Mouse (Mus musculus): ENCODE data around the gene Lrrc8d. TPM values are rescaled to one million over a fixed set of nuclear protein-coding genes. Genes with fewer than 3 reads are reported as not detected.

The Lrrc8d gene
- total and polyA plus RNA-seq, 2 experiments, result 7.0 to 11.6 TPM

DNA sequence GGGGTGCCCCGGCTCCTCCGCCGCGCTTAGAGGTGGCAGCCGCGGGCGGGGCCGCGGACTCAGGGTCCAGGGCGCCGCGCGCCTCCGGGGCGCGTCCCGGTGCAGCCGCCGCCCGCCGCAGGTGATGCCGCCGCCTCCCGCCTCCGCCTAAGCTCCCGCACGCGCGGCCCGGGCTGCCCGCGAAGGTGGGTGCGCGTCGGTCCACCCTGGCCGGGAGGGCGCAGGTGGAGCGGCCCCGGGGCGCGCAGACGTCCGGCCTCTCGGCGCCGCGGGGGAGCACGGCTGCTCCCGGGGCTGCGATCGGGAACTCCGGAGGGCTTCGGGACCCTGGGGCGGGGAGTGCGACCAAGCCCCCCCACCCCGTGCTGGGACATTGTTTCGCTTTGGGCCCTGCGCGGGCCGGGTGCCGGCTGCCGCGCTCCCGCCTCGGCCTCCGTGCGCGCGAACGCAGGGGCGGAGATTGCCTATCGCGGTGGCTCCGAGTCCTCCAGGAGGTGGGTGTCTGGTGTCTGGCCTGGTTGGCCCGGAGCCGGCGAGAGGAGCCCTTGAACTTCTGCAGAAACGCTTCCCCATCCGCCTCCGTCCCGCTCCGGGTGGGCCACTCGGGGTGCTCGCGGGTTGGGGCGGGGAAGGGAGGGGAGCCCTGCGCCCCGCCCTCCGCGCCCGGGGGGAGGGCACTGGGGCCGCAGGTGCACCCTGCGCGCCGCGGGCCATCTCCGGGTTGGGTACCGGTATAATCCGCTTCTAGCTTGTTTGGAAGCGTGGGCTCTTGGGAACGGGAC lies 492 bp downstream of the Lrrc8d start:
- Histone ChIP-seq H3K36me3 (ENCODE audit: control insufficient read depth, insufficient read depth, low read length) (no peaks in the 10 kb centered on the region), H3K27me3 (ENCODE audit: control insufficient read depth, insufficient read depth, low read length) (no peaks in the 10 kb centered on the region), H3K4me3 (ENCODE audit: insufficient read depth, low read depth, low read length) (peak overlapping the region; percentile 96), H3K9ac (ENCODE audit: low read depth, low read length) (peak overlapping the region; percentile 94), H3K27ac (replicated peaks; ENCODE audit: insufficient read depth, low read depth, low read length) (peak overlapping the region; percentile 87), H3K79me2 (ENCODE audit: control insufficient read depth, insufficient read depth, low read length) (peaks cover 14% of the 10 kb centered on the region; the same call in 1 of the 2 replicates), H3K4me1 (ENCODE audit: control insufficient read depth, insufficient read depth, low read length) (peaks cover 20% of the 10 kb centered on the region)
- DNase-seq (ENCODE audit: extremely low read depth, low read depth, low spot score), result peak; percentile 77
- TF ChIP-seq CTCF (IDR thresholded peaks at IDR 0.05; ENCODE audit: low read depth, low read length) (no peak), POLR2A (IDR thresholded peaks at IDR 0.05; ENCODE audit: extremely low read depth, insufficient read depth, low read length) (no peak)
- WGBS, result under 1% methylated on average over 99 of the region's 101 CpGs

GRCm38 (mm10) chr5:105701326-105701725 lies 1.6 kb downstream of the Lrrc8d start:
- DNase-seq (ENCODE audit: extremely low read depth, low read depth, low spot score), result no peak
- WGBS, result 13% methylated on average over 9 of the region's 9 CpGs
- peak overlapping the region; percentile 76 for H3K27ac ChIP-seq (replicated peaks; ENCODE audit: insufficient read depth, low read depth, low read length)

GRCm38 (mm10) chr5:105701844-105702243 lies 2.1 kb downstream of the Lrrc8d start:
- Histone ChIP-seq H3K4me1 (ENCODE audit: control insufficient read depth, insufficient read depth, low read length) (peaks cover 20% of the 10 kb centered on the region), H3K9ac (ENCODE audit: low read depth, low read length) (0 out of 2 replicates have a peak overlapping the region, but pooled peaks have one; percentile 7), H3K36me3 (ENCODE audit: control insufficient read depth, insufficient read depth, low read length) (no peaks in the 10 kb centered on the region), H3K27ac (replicated peaks; ENCODE audit: insufficient read depth, low read depth, low read length) (peak overlapping the region; percentile 76), H3K79me2 (ENCODE audit: control insufficient read depth, insufficient read depth, low read length) (peaks cover 22% of the 10 kb centered on the region; the same call in 1 of the 2 replicates), H3K4me3 (ENCODE audit: insufficient read depth, low read depth, low read length) (peak overlapping the region; percentile 24), H3K27me3 (ENCODE audit: control insufficient read depth, insufficient read depth, low read length) (no peaks in the 10 kb centered on the region)
- WGBS, result 12% methylated on average over 8 of the region's 8 CpGs
- no peak for TF ChIP-seq CTCF (IDR thresholded peaks at IDR 0.05; ENCODE audit: low read depth, low read length)
- TF ChIP-seq POLR2A (IDR thresholded peaks at IDR 0.05; ENCODE audit: extremely low read depth, insufficient read depth, low read length), result no peak
- DNase-seq (ENCODE audit: extremely low read depth, low read depth, low spot score), result peak; percentile 90

More at GRCm38 (mm10) chr5:105701326-105701725, 1.6 kb downstream of the Lrrc8d start:
- Histone ChIP-seq H3K36me3 (ENCODE audit: control insufficient read depth, insufficient read depth, low read length) (no peaks in the 10 kb centered on the region), H3K4me3 (ENCODE audit: insufficient read depth, low read depth, low read length) (peak overlapping the region; percentile 24), H3K9ac (ENCODE audit: low read depth, low read length) (peak overlapping the region; percentile 94; the same call in 1 of the 2 replicates), H3K27me3 (ENCODE audit: control insufficient read depth, insufficient read depth, low read length) (no peaks in the 10 kb centered on the region), H3K79me2 (ENCODE audit: control insufficient read depth, insufficient read depth, low read length) (peaks cover 20% of the 10 kb centered on the region; the same call in 1 of the 2 replicates), H3K4me1 (ENCODE audit: control insufficient read depth, insufficient read depth, low read length) (peaks cover 20% of the 10 kb centered on the region)
- TF ChIP-seq POLR2A (IDR thresholded peaks at IDR 0.05; ENCODE audit: extremely low read depth, insufficient read depth, low read length), result no peak
- no peak for TF ChIP-seq CTCF (IDR thresholded peaks at IDR 0.05; ENCODE audit: low read depth, low read length)

DNA sequence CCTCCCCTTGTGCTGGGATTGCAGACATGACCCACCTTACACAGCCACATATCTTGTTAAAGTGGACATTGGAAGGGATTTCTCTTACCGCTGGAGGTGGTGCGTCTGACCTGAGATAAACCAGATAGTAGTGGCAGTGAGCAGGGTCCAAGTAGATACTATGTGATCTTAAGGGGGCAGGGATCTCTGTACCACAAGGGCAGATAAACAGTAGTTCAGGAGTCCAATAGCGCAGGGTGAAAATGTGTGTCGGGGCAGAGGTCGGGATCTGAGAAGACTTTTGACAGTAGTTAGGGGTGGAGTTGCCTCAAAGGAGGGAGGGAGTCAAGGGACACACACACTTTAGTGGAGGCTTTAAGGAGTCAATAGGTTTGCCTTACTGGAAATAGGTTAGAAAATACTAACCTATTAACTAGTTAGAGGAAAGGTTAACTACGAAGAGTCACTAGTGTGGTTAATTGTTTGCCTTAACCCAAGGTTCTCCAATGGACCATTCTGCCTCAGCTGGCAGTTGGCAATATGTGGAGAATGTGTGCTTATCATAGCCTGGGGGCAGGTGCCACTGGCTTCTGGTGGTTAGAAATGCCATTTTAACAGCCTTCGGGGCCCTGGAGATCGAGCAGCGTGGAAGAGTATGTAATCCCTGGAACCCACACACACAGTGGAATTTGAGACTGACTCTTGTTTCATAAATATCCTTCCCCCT lies 3.0 kb downstream of the Lrrc8d start:
- 33% methylated on average over 9 of the region's 9 CpGs for WGBS
- no peaks in the 10 kb centered on the region for H3K36me3 ChIP-seq (ENCODE audit: control insufficient read depth, insufficient read depth, low read length)

DNA sequence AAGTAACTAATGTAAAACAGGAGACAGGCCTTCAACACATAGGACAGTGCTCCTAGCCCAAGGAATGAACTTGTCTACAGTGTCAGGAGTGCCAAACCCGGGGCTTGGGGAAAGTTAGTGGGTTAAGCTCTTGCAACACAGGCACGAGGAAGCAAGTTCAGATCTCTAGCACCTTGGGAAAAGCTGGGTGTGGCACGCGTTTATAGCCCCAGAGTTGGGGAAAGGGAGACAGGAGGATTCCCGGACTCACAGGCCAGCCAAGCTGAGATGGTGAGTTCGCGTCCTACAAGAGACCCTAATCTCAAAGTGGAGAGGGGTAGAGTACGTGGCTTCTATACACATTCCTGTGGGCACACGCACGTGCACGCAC lies 3.5 kb downstream of the Lrrc8d start:
- WGBS, result 58% methylated on average over 11 of the region's 11 CpGs
- Histone ChIP-seq H3K4me3 (ENCODE audit: insufficient read depth, low read depth, low read length) (no peak overlapping the region), H3K27ac (replicated peaks; ENCODE audit: insufficient read depth, low read depth, low read length) (peak overlapping the region; percentile 85)

More for the DNA sequence above, 3.0 kb downstream of the Lrrc8d start:
- Histone ChIP-seq H3K27ac (replicated peaks; ENCODE audit: insufficient read depth, low read depth, low read length) (peak overlapping the region; percentile 95), H3K9ac (ENCODE audit: low read depth, low read length) (peak overlapping the region; percentile 59), H3K79me2 (ENCODE audit: control insufficient read depth, insufficient read depth, low read length) (peaks cover 31% of the 10 kb centered on the region; the same call in 1 of the 2 replicates), H3K27me3 (ENCODE audit: control insufficient read depth, insufficient read depth, low read length) (no peaks in the 10 kb centered on the region), H3K4me1 (ENCODE audit: control insufficient read depth, insufficient read depth, low read length) (peaks cover 20% of the 10 kb centered on the region), H3K4me3 (ENCODE audit: insufficient read depth, low read depth, low read length) (peak overlapping the region; percentile 38)
- TF ChIP-seq CTCF (IDR thresholded peaks at IDR 0.05; ENCODE audit: low read depth, low read length) (no peak), POLR2A (IDR thresholded peaks at IDR 0.05; ENCODE audit: extremely low read depth, insufficient read depth, low read length) (no peak)
- peak; percentile 95 for DNase-seq (ENCODE audit: extremely low read depth, low read depth, low spot score)

More for the DNA sequence above, 3.5 kb downstream of the Lrrc8d start:
- Histone ChIP-seq H3K79me2 (ENCODE audit: control insufficient read depth, insufficient read depth, low read length) (peaks cover 32% of the 10 kb centered on the region; the same call in 1 of the 2 replicates), H3K4me1 (ENCODE audit: control insufficient read depth, insufficient read depth, low read length) (peaks cover 20% of the 10 kb centered on the region), H3K27me3 (ENCODE audit: control insufficient read depth, insufficient read depth, low read length) (no peaks in the 10 kb centered on the region), H3K9ac (ENCODE audit: low read depth, low read length) (no peak overlapping the region), H3K36me3 (ENCODE audit: control insufficient read depth, insufficient read depth, low read length) (no peaks in the 10 kb centered on the region)
- TF ChIP-seq POLR2A (IDR thresholded peaks at IDR 0.05; ENCODE audit: extremely low read depth, insufficient read depth, low read length), result no peak
- no peak for DNase-seq (ENCODE audit: extremely low read depth, low read depth, low spot score)
